Mouse (Mus musculus) yolk sac, embryonic 10.5 days (tissue): ENCODE measurements around the gene Pcbd2.
"Not testable (repeated sequence)": the region's sequence is repeated elsewhere in the genome, so short reads cannot be mapped to it uniquely, and the experiment has no call there.

ENCODE experiments used
- DNase-seq: peaks from one replicate; pipeline ENCODE4 v3.0.0-alpha.2; 2017; ENCODE audit warnings: low spot score

Gene Pcbd2

GRCm38 (mm10) chr13:55727120-55727838, at the start of gene Pcbd2:
Gene Pcbd2 (plus strand): TSS chr13:55727368.
- DNase-seq: peak; percentile 87

DNA sequence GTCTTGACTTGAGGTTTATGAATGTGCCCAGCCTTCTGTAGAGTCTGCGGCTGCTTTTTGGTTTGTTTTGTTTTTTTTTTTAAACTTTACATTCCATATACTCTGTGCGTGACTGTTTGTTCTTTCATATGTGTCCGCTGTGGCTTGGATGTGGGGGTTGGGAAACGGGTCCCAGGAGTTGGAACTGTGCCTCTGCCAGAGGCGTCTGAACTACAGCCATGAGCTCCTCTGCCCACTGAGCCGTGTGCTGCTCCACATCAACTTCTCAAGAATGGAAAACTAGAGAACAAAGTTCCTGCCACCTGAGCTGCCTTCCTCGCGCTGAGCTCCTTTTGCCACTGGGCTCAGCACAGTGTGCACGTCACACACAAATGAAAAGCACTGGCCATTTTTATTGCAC, 45.0 kb upstream of the Pcbd2 start:
- no peak for DNase-seq

DNA sequence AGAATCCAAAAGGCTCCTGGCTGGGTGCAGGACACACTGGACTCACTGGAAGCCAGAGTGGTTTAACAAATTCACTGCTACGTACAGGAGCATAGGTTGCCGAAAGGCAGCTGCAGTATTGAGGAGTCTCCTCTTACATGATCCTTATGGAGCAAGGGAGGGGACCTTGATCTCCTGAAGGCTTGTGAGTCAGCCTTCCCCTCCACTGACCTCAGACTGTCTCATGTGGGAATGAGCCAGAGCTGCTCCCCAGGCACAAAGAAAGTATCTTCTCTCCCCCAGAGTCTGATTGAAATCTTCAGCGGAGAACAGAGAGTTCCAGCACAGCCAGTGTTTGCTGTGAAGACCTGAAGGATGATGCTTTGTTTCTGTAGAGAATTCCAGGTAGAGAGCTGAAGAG, 43.6 kb upstream of the Pcbd2 start:
- no peak for DNase-seq

- no peak for DNase-seq
Observed at GRCm38 (mm10) chr13:55686107-55686633, 41.0 kb upstream of the Pcbd2 start.

GRCm38 (mm10) chr13:55687927-55688602, 39.1 kb upstream of the Pcbd2 start:
- DNase-seq: peak; percentile 48

- peak; percentile 90 for DNase-seq
Observed at GRCm38 (mm10) chr13:55692535-55693242, 34.5 kb upstream of the Pcbd2 start, which contains the start of gene B230219D22Rik. Gene B230219D22Rik (plus strand): TSS chr13:55693124.

GRCm38 (mm10) chr13:55693243-55693721, 33.9 kb upstream of the Pcbd2 start:
- DNase-seq: peak; percentile 18

DNA sequence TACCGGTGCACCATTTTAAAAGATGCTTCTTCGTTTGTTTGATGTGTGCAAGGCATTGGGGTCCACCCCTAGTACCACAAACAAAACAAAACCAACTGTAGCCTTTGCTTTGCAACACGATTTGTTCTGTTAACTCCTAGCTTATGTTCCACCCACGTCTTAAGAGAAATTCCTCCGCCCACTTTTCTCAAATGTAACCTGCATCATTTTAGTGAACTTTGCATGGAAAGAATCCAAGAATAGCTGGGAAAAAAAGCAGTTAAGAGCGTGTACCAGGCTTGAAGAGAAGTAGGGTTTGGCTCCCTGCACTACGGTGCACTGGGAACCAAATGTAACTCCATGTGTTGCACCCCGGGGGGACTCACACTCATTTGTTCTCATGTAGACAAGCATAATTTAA, 33.1 kb upstream of the Pcbd2 start:
- DNase-seq: no peak

DNA sequence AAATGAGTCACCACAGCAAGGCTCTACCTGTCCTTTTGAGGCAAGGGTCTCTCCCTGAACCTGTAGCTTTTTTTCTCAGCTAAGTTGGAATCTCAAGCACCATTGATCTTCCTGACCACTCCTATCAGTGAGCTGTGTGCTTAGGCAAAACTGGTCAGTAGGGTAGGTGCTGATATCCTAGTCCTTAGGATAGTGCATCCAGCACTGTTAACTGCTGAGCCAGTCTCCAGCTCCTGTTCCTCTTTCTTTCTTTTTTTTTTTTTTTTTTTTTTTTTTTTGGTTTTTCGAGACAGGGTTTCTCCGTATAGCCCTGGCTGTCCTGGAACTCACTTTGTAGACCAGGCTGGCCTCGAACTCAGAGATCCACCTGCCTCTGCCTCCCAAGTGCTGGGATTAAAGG, 31.2 kb upstream of the Pcbd2 start:
- DNase-seq: not testable (repeated sequence)

GRCm38 (mm10) chr13:55704301-55704700, 22.9 kb upstream of the Pcbd2 start:
- DNase-seq: no peak

DNA sequence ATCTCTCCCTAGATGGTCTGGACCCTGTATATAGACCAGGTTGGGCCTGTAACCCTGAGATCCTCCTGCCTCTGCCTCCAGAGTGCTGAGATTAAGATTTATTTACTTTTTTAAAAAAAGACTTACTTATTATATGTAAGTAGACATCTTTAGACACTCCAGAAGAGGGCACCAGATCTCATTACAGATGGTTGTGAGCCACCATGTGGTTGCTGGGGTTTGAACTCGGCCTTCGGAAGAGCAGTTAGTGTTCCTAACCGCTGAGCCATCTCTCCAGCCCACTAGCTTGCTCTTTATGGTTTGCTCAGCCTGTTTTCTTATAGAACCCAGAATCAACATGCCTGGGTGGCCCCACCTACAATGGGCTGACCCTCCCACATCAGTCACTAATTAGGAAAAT, 14.3 kb upstream of the Pcbd2 start:
- no peak for DNase-seq

GRCm38 (mm10) chr13:55714501-55715166, 12.5 kb upstream of the Pcbd2 start, which contains the start of gene Txndc15:
Gene Txndc15 (plus strand): TSS chr13:55714650.
- peak; percentile 86 for DNase-seq

- DNase-seq: no peak
Observed at GRCm38 (mm10) chr13:55715167-55715512, 12.0 kb upstream of the Pcbd2 start.

DNA sequence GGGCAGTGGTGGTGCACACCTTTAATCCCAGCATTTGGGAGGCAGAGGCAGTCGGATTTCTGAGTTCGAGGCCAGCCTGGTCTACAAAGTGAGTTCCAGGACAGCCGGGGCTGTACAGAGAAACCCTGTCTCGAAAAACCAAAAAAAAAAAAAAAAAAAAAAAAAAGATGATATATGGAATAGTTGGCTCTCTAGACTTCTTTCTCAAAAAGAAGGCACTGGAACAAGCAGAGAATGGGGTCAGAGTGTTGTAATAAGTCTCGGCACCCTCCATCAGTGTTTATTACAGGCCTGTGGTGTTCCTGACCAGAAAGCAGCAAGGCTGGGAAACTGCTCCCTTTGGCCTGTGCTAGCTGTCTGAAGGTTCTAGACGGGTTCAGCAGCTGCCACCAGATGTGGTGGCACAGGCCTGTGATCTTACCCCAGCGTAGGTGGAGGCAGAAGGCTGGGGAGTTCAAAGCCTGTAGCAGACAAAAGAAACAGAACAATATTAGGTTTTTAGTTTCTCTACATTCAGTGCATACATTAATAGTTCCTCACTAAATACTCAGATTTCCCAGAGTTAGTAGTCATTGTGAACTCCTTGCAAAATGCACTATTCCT, 11.2 kb upstream of the Pcbd2 start:
- DNase-seq: no peak

DNA sequence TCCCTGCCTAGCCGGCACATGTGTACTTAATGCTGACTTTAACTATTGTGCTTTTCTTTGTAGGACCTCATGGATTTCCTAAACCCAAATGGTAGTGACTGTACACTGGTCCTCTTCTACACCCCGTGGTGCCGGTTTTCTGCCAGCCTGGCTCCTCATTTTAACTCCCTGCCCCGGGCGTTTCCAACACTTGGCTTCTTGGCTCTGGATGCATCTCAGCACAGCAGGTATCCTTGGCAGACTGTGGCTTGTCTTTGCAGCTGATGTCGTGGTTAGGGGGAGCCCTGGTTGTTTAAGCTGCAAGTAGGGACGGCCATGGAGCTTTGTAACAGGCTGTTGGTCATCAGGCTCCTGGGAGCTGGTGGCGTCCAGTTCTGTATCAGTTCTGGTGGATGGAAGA, 5.7 kb upstream of the Pcbd2 start:
- no peak for DNase-seq

GRCm38 (mm10) chr13:55721995-55722394, 5.2 kb upstream of the Pcbd2 start:
- no peak for DNase-seq

DNA sequence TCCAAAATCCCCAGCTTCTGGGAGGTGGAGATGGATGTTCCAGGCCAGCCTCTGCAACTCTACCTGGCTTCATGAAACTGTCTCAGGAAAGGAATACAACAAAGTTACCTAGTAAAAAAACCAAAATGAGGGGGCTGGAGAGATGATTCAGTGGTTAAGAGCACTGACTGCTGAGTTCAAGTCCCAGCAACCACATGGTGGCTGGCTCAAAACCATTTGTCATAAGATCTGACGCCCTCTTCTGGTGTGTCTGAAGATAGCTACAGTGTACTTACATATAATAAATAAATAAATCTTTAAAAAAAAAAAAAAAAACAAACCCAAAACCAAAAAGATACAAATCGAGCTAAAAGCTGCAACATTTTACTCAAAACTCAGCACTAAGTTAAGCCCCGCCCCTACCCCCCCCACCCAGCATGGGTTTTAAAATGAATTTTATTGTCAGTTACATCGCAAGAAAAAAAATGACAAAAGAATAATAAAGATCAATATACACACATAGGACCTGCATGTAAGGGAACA, 509 bp upstream of the Pcbd2 start:
- DNase-seq: no peak

GRCm38 (mm10) chr13:55727839-55728238, 671 bp downstream of the Pcbd2 start:
- DNase-seq: peak; percentile 81

GRCm38 (mm10) chr13:55730716-55731115, 3.5 kb downstream of the Pcbd2 start:
- no peak for DNase-seq

DNA sequence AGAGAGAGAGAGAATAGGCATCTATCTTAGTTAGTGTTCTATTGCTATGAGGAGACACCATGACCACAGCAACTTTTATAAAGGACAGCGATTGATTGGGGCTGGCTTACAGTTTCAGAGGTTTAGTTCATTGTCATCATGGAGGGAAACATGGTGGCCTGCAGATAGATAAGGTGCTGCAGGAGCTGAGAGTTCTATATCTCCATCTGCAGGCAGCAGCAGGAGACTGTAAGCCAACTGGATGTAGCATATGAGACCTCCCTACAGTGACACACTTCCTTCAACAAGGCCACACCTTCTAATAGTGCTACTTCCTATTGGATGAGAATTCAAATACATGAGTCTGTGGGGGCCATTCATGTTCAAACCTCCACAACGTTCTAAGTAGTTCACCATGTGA, 5.0 kb downstream of the Pcbd2 start:
- DNase-seq: no peak
